Mouse (Mus musculus) spleen, embryonic (tissue): ENCODE measurements around the gene Pigt.

Experiments used
- CTCF ChIA-PET: fragments of 350-600 bp; sonication (Branson Sonifier 250); formaldehyde crosslinking; loops from one replicate; lab custom pipeline; 2022; lab: Charles Lee

Pigt gene

GRCm38 (mm10) chr2:164485681-164486257, 11.6 kb upstream of the Pigt start, which contains the start of gene Dbndd2:
TSS of gene Dbndd2 (plus strand) at chr2:164486106.
- CTCF ChIA-PET = interaction anchor here (0.6 to 1.1 kb wide), 3 partner anchors 13 to 142 kb away, joined by 4 to 11 read pairs (median 6); no protein-coding TSS in a partner anchor

- CTCF ChIA-PET = interaction anchor here (0.6 kb wide), 1 partner anchor 142 kb away, joined by 6 read pairs; no protein-coding TSS in a partner anchor
Observed at GRCm38 (mm10) chr2:164486258-164487114, 10.8 kb upstream of the Pigt start.

DNA sequence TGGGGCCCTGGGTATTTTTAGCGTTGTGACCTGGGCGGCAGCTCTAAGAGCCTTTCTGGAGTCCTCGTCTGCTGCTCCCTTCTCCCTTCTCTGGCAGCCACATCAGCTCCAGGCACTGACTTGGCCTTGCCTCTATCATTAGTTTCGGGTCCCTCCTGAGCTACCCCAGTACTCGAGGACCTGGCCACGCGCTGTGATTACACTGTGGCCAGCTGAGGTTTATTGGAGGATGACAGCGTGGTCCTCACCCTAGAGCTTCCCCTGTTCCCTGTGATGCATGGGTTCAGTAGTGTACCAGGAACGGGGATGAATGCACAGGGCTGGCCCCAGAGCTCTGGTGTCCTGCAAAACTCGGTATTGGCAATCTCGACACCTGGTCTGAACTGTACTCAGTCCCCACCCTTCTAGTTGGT, 10.2 kb upstream of the Pigt start:
- CTCF ChIA-PET = no interaction called here

GRCm38 (mm10) chr2:164487812-164488211, 9.5 kb upstream of the Pigt start:
- CTCF ChIA-PET = no interaction called here

- CTCF ChIA-PET = no interaction called here
Observed at GRCm38 (mm10) chr2:164494126-164494525, 3.2 kb upstream of the Pigt start.

- CTCF ChIA-PET = interaction anchor here (0.6 kb wide), 1 partner anchor 104 kb away, joined by 6 read pairs; no protein-coding TSS in a partner anchor
Observed at GRCm38 (mm10) chr2:164496331-164496730, 989 bp upstream of the Pigt start.

DNA sequence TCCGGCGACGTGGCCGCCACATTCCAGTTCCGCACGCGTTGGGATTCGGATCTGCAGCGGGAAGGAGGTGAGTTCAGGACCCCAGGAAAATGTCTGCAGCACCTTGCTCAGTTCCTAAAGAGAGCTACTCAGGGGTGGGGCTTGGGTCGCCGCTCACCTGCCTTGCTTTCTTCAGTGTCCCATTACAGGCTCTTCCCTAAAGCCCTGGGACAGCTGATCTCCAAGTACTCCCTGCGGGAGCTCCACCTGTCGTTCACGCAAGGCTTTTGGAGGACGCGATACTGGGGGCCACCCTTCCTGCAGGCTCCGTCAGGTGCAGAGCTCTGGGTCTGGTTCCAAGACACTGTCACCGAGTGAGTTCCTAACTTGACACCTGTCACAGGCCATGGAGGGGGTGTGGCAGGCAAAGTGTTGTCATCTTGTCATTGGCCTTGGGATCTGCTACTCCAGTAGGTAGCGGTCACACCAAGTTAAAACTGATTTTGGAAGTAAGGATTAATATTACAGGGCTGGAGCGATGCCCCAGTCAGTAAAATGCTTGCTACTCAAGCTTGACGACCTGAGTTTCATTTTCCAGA, 460 bp downstream of the Pigt start:
- CTCF ChIA-PET = interaction anchor here (0.5 to 1.1 kb wide), 3 partner anchors 24 to 254 kb away, joined by 3 read pairs; no protein-coding TSS in a partner anchor

GRCm38 (mm10) chr2:164499317-164499716, 2.0 kb downstream of the Pigt start:
- CTCF ChIA-PET = no interaction called here

DNA sequence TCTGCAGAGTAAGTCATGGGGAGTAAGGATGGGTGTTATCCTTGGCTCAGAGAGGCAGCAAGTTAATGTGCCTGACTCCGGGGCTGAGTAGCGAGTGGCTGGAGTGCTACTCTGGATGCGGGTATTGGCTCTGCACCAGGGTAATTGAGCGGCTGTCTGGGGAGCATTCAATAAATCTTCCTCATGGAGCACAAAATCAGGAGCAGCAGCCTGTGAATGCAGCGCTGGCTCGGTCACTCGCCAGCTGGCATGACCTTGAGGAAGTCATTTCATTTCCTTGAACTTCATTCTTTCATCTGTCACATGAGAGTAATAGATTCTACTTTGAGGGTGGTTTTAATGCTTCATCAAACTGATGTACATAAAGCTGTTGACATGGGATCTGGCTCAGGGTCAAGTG, 3.2 kb downstream of the Pigt start:
- CTCF ChIA-PET = no interaction called here

DNA sequence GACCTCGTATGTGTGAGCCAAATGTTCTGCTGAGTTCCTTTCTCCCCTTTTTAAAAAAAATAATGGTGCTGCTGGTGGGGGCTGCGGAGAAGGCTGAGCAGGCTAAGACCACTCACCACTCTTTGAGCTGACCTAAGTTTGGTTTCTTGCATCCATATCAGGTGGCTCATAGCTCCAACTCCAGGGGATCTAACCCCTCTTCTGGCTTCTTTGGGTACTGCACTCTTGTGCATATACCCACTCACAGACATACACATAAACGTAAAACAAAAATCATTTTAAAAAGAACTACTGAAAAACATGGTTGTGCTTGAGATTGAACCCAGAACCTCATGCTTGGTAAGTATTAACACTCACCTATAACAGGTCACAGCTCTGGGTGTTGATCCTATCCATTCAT, 7.6 kb downstream of the Pigt start:
- CTCF ChIA-PET = no interaction called here

- CTCF ChIA-PET = no interaction called here
Observed at GRCm38 (mm10) chr2:164505619-164506347, 8.5 kb downstream of the Pigt start.

- CTCF ChIA-PET = no interaction called here
Observed at GRCm38 (mm10) chr2:164507811-164508210, 10.5 kb downstream of the Pigt start.

DNA sequence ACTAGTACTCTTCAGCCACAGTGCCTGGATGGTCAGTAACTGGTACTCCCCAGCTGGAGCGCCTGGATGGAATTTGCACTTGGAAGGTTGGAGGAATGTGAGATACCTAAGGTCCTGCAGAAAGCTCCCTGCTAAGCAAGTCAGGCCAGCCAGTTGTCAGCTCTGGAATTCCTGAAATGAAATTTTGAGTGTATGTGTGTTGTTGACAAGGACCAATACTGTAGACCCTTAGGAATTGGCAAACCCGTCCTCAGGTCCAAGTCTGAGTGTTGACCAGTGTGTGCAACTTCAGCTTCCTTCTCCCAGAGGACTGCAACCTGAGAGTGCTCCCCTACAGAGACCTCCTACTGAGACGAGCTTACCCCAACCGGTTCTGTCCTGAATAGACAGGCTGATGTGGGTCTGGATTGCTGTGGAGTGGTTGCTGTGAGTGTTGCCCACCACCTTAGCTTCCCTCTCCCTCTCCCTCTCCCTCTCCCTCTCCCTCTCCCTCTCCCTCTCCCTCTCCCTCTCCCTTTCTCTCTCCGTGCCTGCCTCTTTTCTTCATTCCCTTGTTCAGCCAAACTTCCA, 13.4 kb downstream of the Pigt start:
- CTCF ChIA-PET = no interaction called here

DNA sequence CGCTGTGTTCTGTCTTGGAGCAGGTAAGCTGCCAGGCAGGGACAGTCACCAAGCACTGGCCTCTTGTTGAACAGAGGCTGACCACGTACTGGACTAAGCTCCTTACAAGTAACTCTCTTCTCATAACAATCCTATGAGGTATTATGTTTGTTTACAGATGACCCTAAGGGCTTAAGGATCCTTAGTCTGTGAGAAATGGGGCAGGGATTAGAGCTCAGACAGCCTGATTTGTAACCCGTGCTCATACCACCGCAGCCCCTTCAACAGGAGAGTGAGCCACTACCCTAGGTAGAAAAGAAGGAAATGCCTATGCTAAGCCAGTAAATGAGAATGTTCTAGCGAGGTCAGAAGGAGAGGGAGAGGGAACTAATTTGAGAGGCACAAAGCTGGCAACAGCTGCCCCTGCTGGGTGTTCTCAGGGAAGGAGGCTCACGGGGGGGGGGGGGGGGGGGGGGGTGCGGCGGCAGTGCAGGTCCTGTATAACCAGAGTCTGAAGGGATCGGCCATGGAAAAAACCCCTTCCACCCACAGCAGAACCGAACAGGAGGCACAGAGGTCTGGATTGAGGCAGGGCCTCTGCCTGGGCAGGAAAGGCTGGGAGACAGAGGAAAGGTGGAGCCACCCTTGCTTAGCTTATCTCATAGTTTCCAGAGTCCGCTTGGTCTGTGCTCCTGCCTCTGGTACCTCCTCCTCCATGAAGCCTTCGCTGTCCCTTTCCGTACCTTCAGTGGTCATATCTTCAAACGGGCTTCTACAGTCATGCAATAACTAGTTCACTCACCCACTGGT, 15.0 kb downstream of the Pigt start:
- CTCF ChIA-PET = interaction anchor here (0.6 kb wide), 1 partner anchor 1440 kb away, joined by 3 read pairs; no protein-coding TSS in a partner anchor

DNA sequence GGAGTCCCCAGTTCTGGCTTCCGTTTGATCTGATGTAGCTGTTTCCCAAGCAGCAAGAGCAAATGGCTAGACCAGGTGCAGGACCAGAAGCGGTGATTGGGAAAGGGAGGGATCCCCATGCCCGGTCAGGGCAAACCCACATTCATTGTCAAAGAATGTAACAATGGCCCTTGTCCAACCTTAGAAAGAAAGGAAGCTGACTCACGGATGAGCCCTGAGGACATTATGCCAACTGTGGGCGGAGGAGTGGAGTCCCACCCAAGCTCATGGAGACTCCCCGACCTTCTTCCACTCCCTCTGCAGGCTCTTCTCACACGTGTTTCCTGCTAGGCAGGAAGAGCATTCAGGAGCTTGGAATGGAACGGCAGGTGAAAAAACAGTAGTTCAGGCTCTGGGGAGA, 16.1 kb downstream of the Pigt start:
- CTCF ChIA-PET = no interaction called here

DNA sequence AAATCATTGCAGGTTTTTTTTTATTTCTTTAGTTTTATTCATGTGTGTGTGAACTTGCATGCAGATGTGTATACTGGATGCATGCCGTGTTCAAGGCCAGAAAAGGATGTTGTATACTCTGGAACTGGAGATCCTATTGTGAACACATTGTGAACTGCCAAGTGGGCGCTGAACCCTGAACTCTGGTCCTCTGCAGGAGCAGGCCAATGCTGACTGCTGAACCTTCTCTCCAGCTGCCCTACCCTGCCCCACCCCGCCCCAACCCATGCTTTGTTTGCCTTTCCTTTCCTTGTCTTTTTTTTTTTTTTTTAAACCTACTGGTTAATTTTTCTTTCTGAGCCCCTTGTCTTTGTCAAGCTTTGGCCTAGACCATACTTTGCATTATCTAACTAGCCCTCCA, 17.6 kb downstream of the Pigt start:
- CTCF ChIA-PET = no interaction called here

- CTCF ChIA-PET = interaction anchor here (0.5 kb wide), 1 partner anchor 99 kb away, joined by 4 read pairs; no protein-coding TSS in a partner anchor
Observed at GRCm38 (mm10) chr2:164515897-164516296, 18.6 kb downstream of the Pigt start.

- CTCF ChIA-PET = interaction anchor here (2.6 kb wide), 1 partner anchor 15 kb away, joined by 9 read pairs; no protein-coding TSS in a partner anchor
Observed at GRCm38 (mm10) chr2:164516592-164516991, 19.3 kb downstream of the Pigt start.

GRCm38 (mm10) chr2:164517485-164518221, 20.3 kb downstream of the Pigt start:
- CTCF ChIA-PET = interaction anchor here (0.6 to 2.6 kb wide), 7 partner anchors 14 to 186 kb away, joined by 3 to 11 read pairs (median 4); partner anchors contain the start of gene Wfdc13
